Mouse (Mus musculus): ENCODE data around the gene Phlda3.
A peak's percentile ranks its signal among the peaks of the same experiment; 100 is the strongest.

Gene Phlda3

GRCm38 (mm10) chr1:135794216-135795134, 28.6 kb downstream of the Phlda3 start:
- DNase-seq: no peak

- no peak for DNase-seq
Observed at GRCm38 (mm10) chr1:135798492-135798891, 32.6 kb downstream of the Phlda3 start.

GRCm38 (mm10) chr1:135799109-135799627, 33.2 kb downstream of the Phlda3 start:
- no peak for DNase-seq

- no peak for DNase-seq
Observed at GRCm38 (mm10) chr1:135800192-135800950, 34.5 kb downstream of the Phlda3 start.

- DNase-seq: no peak
Observed at GRCm38 (mm10) chr1:135807546-135807945, 41.6 kb downstream of the Phlda3 start.

GRCm38 (mm10) chr1:135810180-135810579, 44.3 kb downstream of the Phlda3 start:
- no peak for DNase-seq

GRCm38 (mm10) chr1:135811016-135811646, 45.2 kb downstream of the Phlda3 start:
- DNase-seq: peak; percentile 37

- DNase-seq: no peak
Observed at GRCm38 (mm10) chr1:135812205-135812604, 46.3 kb downstream of the Phlda3 start.

- DNase-seq: no peak
Observed at GRCm38 (mm10) chr1:135812618-135813017, 46.7 kb downstream of the Phlda3 start.

- no peak for DNase-seq
Observed at GRCm38 (mm10) chr1:135813071-135813470, 47.2 kb downstream of the Phlda3 start.

- DNase-seq: no peak
Observed at GRCm38 (mm10) chr1:135813687-135814395, 47.9 kb downstream of the Phlda3 start.

- no peak for DNase-seq
Observed at GRCm38 (mm10) chr1:135814531-135814930, 48.6 kb downstream of the Phlda3 start.

GRCm38 (mm10) chr1:135817595-135817994, 51.7 kb downstream of the Phlda3 start:
- DNase-seq: no peak

- DNase-seq: no peak
Observed at GRCm38 (mm10) chr1:135818481-135819086, 52.7 kb downstream of the Phlda3 start, which contains the start of gene Lad1. Gene Lad1, plus strand, starts transcription at chr1:135818598.
